Mouse (Mus musculus): ENCODE measurements around the gene Orai2. TPM values are rescaled to one million over a fixed set of nuclear protein-coding genes. Genes with fewer than 3 reads are reported as not detected.
A peak's percentile ranks its signal among the peaks of the same experiment; 100 is the strongest.

Orai2 gene
- total and polyA plus RNA-seq, 3 experiments, result 33.6 to 35.7 TPM; not detected in 1

GRCm38 (mm10) chr5:136186723-136187122 lies 16.2 kb upstream of the Orai2 start (continued):
- no peak for TF ChIP-seq ZMIZ1 (IDR thresholded peaks at IDR 0.05; ENCODE audit: low read depth, low read length)
- TF ChIP-seq CHD2 (IDR thresholded peaks at IDR 0.05; ENCODE audit: low read length), result no peak

GRCm38 (mm10) chr5:136183766-136184165 lies 13.3 kb upstream of the Orai2 start:
- peak overlapping the region; percentile 91 for H3K27ac ChIP-seq (ENCODE audit: control insufficient read depth, low read depth, low read length)
- H3K4me1 ChIP-seq (ENCODE audit: control insufficient read depth in 1 of 2, insufficient read depth in 2 of 2, low read length in 2 of 2), result peaks cover 13 to 28% of the 10 kb centered on the region in 2 experiments
- no peaks in the 10 kb centered on the region for H3K27me3 ChIP-seq (ENCODE audit: control insufficient read depth in 1 of 2, insufficient read depth in 2 of 2, low read length in 2 of 2)
- no peak overlapping the region for H3K4me3 ChIP-seq (ENCODE audit: control insufficient read depth in 1 of 2, insufficient read depth in 1 of 2, low read depth in 2 of 2, low read length in 2 of 2)
- H3K9ac ChIP-seq (ENCODE audit: control insufficient read depth, low read depth, low read length, poor library complexity, severe bottlenecking), result no peak overlapping the region
- no peaks in the 10 kb centered on the region for H3K79me2 ChIP-seq (ENCODE audit: control insufficient read depth, insufficient read depth, low read length, poor library complexity)
- H3K9me3 ChIP-seq (replicated peaks; ENCODE audit: insufficient read depth, low read length), result no peaks in the 10 kb centered on the region
- DNase-seq (ENCODE audit: low read depth, low spot score), result peak; percentile 51
- TF ChIP-seq ETS1 (IDR thresholded peaks at IDR 0.05; ENCODE audit: low read depth, low read length), result 0 out of 2 replicates have a peak, but pooled peaks have one; percentile 10
- TF ChIP-seq JUND (IDR thresholded peaks at IDR 0.05; ENCODE audit: low read depth, low read length), result no peak
- no peak for TF ChIP-seq ZNF384 (IDR thresholded peaks at IDR 0.05; ENCODE audit: low read depth, low read length)
- no peak for TF ChIP-seq CHD2 (IDR thresholded peaks at IDR 0.05; ENCODE audit: low read length)
- TF ChIP-seq NRF1 (IDR thresholded peaks at IDR 0.05; ENCODE audit: insufficient read depth, low read depth, low read length, poor library complexity, severe bottlenecking), result no peak
- TF ChIP-seq ZC3H11A (IDR thresholded peaks at IDR 0.05; ENCODE audit: low read depth, low read length), result peak; percentile 23; the same call in 1 of the 2 replicates
- peak; percentile 22 to 51 (median 27); a peak in 3 of 6 replicates for TF ChIP-seq CTCF (IDR thresholded peaks at IDR 0.05 in 2 of 3, conservative IDR thresholded peaks at IDR 0.05 in 1 of 3; ENCODE audit: control insufficient read depth in 1 of 3, insufficient read depth in 1 of 3, low read depth in 2 of 3, low read length in 3 of 3, poor library complexity in 1 of 3, severe bottlenecking in 1 of 3)
- no peak for TF ChIP-seq KAT2A (conservative IDR thresholded peaks at IDR 0.05; ENCODE audit: low read depth, low read length)
- no peak for TF ChIP-seq CHD1 (IDR thresholded peaks at IDR 0.05; ENCODE audit: low read depth, low read length)
- 0 out of 2 replicates have a peak, but pooled peaks have one; percentile 9 for TF ChIP-seq MXI1 (IDR thresholded peaks at IDR 0.05; ENCODE audit: low read depth, low read length)
- TF ChIP-seq SIN3A (IDR thresholded peaks at IDR 0.05; ENCODE audit: low read length), result 0 out of 2 replicates have a peak, but pooled peaks have one; percentile 24
- TF ChIP-seq RAD21 (IDR thresholded peaks at IDR 0.05; ENCODE audit: low read depth, low read length), result peak; percentile 41
- TF ChIP-seq SMC3 (IDR thresholded peaks at IDR 0.05; ENCODE audit: low read depth, low read length), result peak; percentile 40
- H3K36me3 ChIP-seq (ENCODE audit: control insufficient read depth in 1 of 2, insufficient read depth in 2 of 2, low read length in 2 of 2), result peaks cover 5 to 22% of the 10 kb centered on the region in 2 experiments; a peak in 3 of 4 replicates

- peaks cover 5 to 21% of the 10 kb centered on the region in 2 experiments; a peak in 3 of 4 replicates for H3K36me3 ChIP-seq (ENCODE audit: control insufficient read depth in 1 of 2, insufficient read depth in 2 of 2, low read length in 2 of 2)
- no peaks in the 10 kb centered on the region for H3K79me2 ChIP-seq (ENCODE audit: control insufficient read depth, insufficient read depth, low read length, poor library complexity)
- no peaks in the 10 kb centered on the region for H3K27me3 ChIP-seq (ENCODE audit: control insufficient read depth in 1 of 2, insufficient read depth in 2 of 2, low read length in 2 of 2)
- peaks cover 11 to 28% of the 10 kb centered on the region in 2 experiments for H3K4me1 ChIP-seq (ENCODE audit: control insufficient read depth in 1 of 2, insufficient read depth in 2 of 2, low read length in 2 of 2)
- DNase-seq (ENCODE audit: low read depth, low spot score), result peak; percentile 77
- no peak overlapping the region for H3K4me3 ChIP-seq (ENCODE audit: control insufficient read depth in 1 of 2, insufficient read depth in 1 of 2, low read depth in 2 of 2, low read length in 2 of 2)
- no peaks in the 10 kb centered on the region for H3K9me3 ChIP-seq (replicated peaks; ENCODE audit: insufficient read depth, low read length)
- no peak overlapping the region for H3K9ac ChIP-seq (ENCODE audit: control insufficient read depth, low read depth, low read length, poor library complexity, severe bottlenecking)
- peak overlapping the region; percentile 91 for H3K27ac ChIP-seq (ENCODE audit: control insufficient read depth, low read depth, low read length)
- TF ChIP-seq ZKSCAN1 (IDR thresholded peaks at IDR 0.05; ENCODE audit: low read depth, low read length), result no peak
- no peak for TF ChIP-seq ZNF384 (IDR thresholded peaks at IDR 0.05; ENCODE audit: low read depth, low read length)
- TF ChIP-seq RAD21 (IDR thresholded peaks at IDR 0.05; ENCODE audit: low read depth, low read length), result no peak
- no peak for TF ChIP-seq MEF2A (IDR thresholded peaks at IDR 0.05; ENCODE audit: extremely low read depth, insufficient replicate concordance, low read depth, low read length, poor library complexity, severe bottlenecking)
- no peak for TF ChIP-seq UBTF (IDR thresholded peaks at IDR 0.05; ENCODE audit: borderline replicate concordance, insufficient read depth, low read depth, low read length)
- TF ChIP-seq ZMIZ1 (IDR thresholded peaks at IDR 0.05; ENCODE audit: low read depth, low read length), result no peak
- no peak for TF ChIP-seq ELF1 (IDR thresholded peaks at IDR 0.05; ENCODE audit: low read depth, low read length)
- TF ChIP-seq POLR2AphosphoS5 (IDR thresholded peaks at IDR 0.05; ENCODE audit: borderline replicate concordance, low read depth, low read length), result no peak
- no peak for TF ChIP-seq SMC3 (IDR thresholded peaks at IDR 0.05; ENCODE audit: low read depth, low read length)
- TF ChIP-seq MYB (IDR thresholded peaks at IDR 0.05; ENCODE audit: low read depth, low read length), result no peak
- TF ChIP-seq SIN3A (IDR thresholded peaks at IDR 0.05; ENCODE audit: low read length), result peak; percentile 77
- TF ChIP-seq JUND (IDR thresholded peaks at IDR 0.05; ENCODE audit: low read depth, low read length), result no peak
- no peak for TF ChIP-seq MAX (IDR thresholded peaks at IDR 0.05; ENCODE audit: low read length)
- peak; percentile 83 for TF ChIP-seq TAL1 (IDR thresholded peaks at IDR 0.05; ENCODE audit: low read length)
- TF ChIP-seq CHD2 (IDR thresholded peaks at IDR 0.05; ENCODE audit: low read length), result no peak
- TF ChIP-seq POLR2AphosphoS2 (IDR thresholded peaks at IDR 0.05; ENCODE audit: low read length), result no peak
- TF ChIP-seq RCOR1 (IDR thresholded peaks at IDR 0.05; ENCODE audit: low read depth, low read length), result peak; percentile 75; the same call in 1 of the 2 replicates
- no peak for TF ChIP-seq KAT2A (conservative IDR thresholded peaks at IDR 0.05; ENCODE audit: low read depth, low read length)
- TF ChIP-seq POLR2A (IDR thresholded peaks at IDR 0.05; ENCODE audit: control insufficient read depth in 1 of 2, insufficient read depth in 1 of 2, low read depth in 1 of 2, low read length in 2 of 2, poor library complexity in 1 of 2), result no peak
- TF ChIP-seq TCF12 (IDR thresholded peaks at IDR 0.05; ENCODE audit: low read depth, low read length), result peak; percentile 97
- peak; percentile 95 to 97 for TF ChIP-seq EP300 (IDR thresholded peaks at IDR 0.05; ENCODE audit: low read depth in 1 of 2, low read length in 2 of 2)
- no peak for TF ChIP-seq NRF1 (IDR thresholded peaks at IDR 0.05; ENCODE audit: insufficient read depth, low read depth, low read length, poor library complexity, severe bottlenecking)
Observed at GRCm38 (mm10) chr5:136182830-136183229, 12.3 kb upstream of the Orai2 start.

Measured in MEL (cell line).